Mouse (Mus musculus): ENCODE data around the gene Snx22. TPM values are rescaled to one million over a fixed set of nuclear protein-coding genes. Genes with fewer than 3 reads are reported as not detected.

Snx22 gene
- polyA plus RNA-seq, 1 experiment from 2014 or later: 29.2 TPM

GRCm38 (mm10) chr9:66052731-66053130 lies 16.8 kb downstream of the Snx22 start:
- 79% methylated on average over 1 of the region's 1 CpGs for whole genome bisulfite sequencing (ENCODE audit: insufficient replicate concordance)
- no peaks in the 10 kb centered on the region for H3K27me3 ChIP-seq
- H3K9me3 ChIP-seq (replicated peaks): peaks cover 6% of the 10 kb centered on the region; the same call in 1 of the 2 replicates
- ATAC-seq (ENCODE audit: low read depth) (no peak), DNase-seq (no peak)
- no peak overlapping the region for H3K4me2 ChIP-seq
- no peak overlapping the region for H3K4me3 ChIP-seq (replicated peaks)
- H3K36me3 ChIP-seq: no peaks in the 10 kb centered on the region
- H3K4me1 ChIP-seq (replicated peaks): 0 out of 2 replicates have a peak, but pooled peaks cover 5% of the 10 kb centered on the region
- H3K27ac ChIP-seq: no peak overlapping the region
- no peak overlapping the region for H3K9ac ChIP-seq

GRCm38 (mm10) chr9:66051493-66051892 lies 18.0 kb downstream of the Snx22 start:
- Histone ChIP-seq H3K4me1 (replicated peaks) (0 out of 2 replicates have a peak, but pooled peaks cover 5% of the 10 kb centered on the region), H3K36me3 (no peaks in the 10 kb centered on the region), H3K27ac (no peak overlapping the region), H3K4me2 (no peak overlapping the region), H3K9me3 (replicated peaks) (peaks cover 6% of the 10 kb centered on the region; the same call in 1 of the 2 replicates), H3K27me3 (no peaks in the 10 kb centered on the region), H3K4me3 (replicated peaks) (no peak overlapping the region), H3K9ac (no peak overlapping the region)
- 62% methylated on average over 4 of the region's 4 CpGs for WGBS (ENCODE audit: insufficient replicate concordance)
- ATAC-seq (ENCODE audit: low read depth) (no peak), DNase-seq (no peak)

- Histone ChIP-seq H3K27me3 (no peaks in the 10 kb centered on the region), H3K4me2 (no peak overlapping the region), H3K4me1 (replicated peaks) (0 out of 2 replicates have a peak, but pooled peaks cover 5% of the 10 kb centered on the region), H3K36me3 (no peaks in the 10 kb centered on the region), H3K4me3 (replicated peaks) (no peak overlapping the region), H3K27ac (no peak overlapping the region), H3K9ac (no peak overlapping the region), H3K9me3 (replicated peaks) (peaks cover 6% of the 10 kb centered on the region; the same call in 1 of the 2 replicates)
- no peak for DNase-seq
- ATAC-seq (ENCODE audit: low read depth): no peak
- WGBS (ENCODE audit: insufficient replicate concordance): 72% methylated on average over 6 of the region's 6 CpGs
Observed at GRCm38 (mm10) chr9:66049931-66050601, 19.5 kb downstream of the Snx22 start.

- Histone ChIP-seq H3K36me3 (peaks cover 15% of the 10 kb centered on the region), H3K9ac (no peak overlapping the region), H3K4me3 (replicated peaks) (no peak overlapping the region), H3K27ac (no peak overlapping the region), H3K27me3 (no peaks in the 10 kb centered on the region), H3K9me3 (replicated peaks) (no peaks in the 10 kb centered on the region), H3K4me2 (no peak overlapping the region), H3K4me1 (replicated peaks) (no peaks in the 10 kb centered on the region)
- WGBS (ENCODE audit: insufficient replicate concordance): 79% methylated on average over 3 of the region's 3 CpGs
- ATAC-seq (ENCODE audit: low read depth): no peak
- DNase-seq: no peak
Observed at GRCm38 (mm10) chr9:66043241-66043640, 26.3 kb downstream of the Snx22 start.

- Histone ChIP-seq H3K4me1 (replicated peaks) (no peaks in the 10 kb centered on the region), H3K27ac (no peak overlapping the region), H3K27me3 (no peaks in the 10 kb centered on the region), H3K9ac (no peak overlapping the region), H3K36me3 (peaks cover 19% of the 10 kb centered on the region), H3K9me3 (replicated peaks) (no peaks in the 10 kb centered on the region), H3K4me2 (no peak overlapping the region), H3K4me3 (replicated peaks) (no peak overlapping the region)
- 68% methylated on average over 4 of the region's 4 CpGs for WGBS (ENCODE audit: insufficient replicate concordance)
- ATAC-seq (ENCODE audit: low read depth) (no peak), DNase-seq (no peak)
Observed at GRCm38 (mm10) chr9:66042331-66042730, 27.2 kb downstream of the Snx22 start.

DNA sequence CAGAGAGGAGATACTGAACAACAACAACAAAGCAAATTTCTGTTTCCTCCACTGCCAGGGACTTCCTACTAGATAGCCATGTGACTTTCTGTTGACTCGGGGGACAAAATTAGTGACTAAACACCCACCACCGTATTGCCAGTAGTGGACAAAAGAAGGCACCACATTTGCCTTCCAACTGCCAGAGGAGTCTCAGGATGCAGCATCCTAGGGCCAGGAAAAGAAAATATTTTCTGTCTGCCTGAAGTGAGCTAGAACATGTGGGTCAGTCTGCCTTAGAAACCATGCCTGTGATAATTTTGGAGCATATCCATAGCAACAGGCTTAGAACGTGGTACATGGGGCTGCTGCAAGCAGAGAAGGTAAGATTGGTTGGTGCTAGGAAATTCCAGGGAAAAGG lies 28.7 kb downstream of the Snx22 start:
- H3K4me1 ChIP-seq (replicated peaks): no peaks in the 10 kb centered on the region
- WGBS (ENCODE audit: insufficient replicate concordance): 66% methylated on average over 3 of the region's 3 CpGs
- DNase-seq: no peak

DNA sequence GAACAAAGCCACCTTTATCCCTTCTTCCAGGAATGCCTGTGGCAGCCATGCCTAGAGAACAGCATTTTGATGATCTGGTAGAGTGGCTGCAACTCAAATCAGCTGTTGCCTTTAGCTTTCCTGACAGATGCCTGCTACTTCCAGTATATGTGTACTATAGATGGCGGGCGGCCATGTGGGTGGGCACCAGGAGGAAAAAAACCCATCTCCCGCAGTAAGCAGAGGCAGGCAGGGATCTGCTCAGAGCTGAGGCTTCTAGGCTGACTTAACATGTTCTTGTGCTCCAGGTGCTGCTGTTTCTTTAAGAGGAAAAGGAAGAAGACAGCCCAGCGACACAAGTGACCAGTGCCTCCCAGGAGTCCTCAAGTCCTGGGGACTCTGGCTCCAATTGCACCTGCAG lies 30.2 kb downstream of the Snx22 start:
- Histone ChIP-seq H3K4me1 (replicated peaks) (no peaks in the 10 kb centered on the region), H3K4me2 (no peak overlapping the region), H3K27ac (no peak overlapping the region), H3K27me3 (no peaks in the 10 kb centered on the region), H3K9me3 (replicated peaks) (no peaks in the 10 kb centered on the region), H3K9ac (no peak overlapping the region), H3K4me3 (replicated peaks) (no peak overlapping the region), H3K36me3 (peaks cover 19% of the 10 kb centered on the region)
- WGBS (ENCODE audit: insufficient replicate concordance): 76% methylated on average over 4 of the region's 4 CpGs
- no peak for DNase-seq
- no peak for ATAC-seq (ENCODE audit: low read depth)

More for the DNA sequence above, 28.7 kb downstream of the Snx22 start:
- no peak for ATAC-seq (ENCODE audit: low read depth)
- Histone ChIP-seq H3K9ac (no peak overlapping the region), H3K27me3 (no peaks in the 10 kb centered on the region), H3K9me3 (replicated peaks) (no peaks in the 10 kb centered on the region), H3K27ac (no peak overlapping the region), H3K36me3 (peaks cover 19% of the 10 kb centered on the region), H3K4me3 (replicated peaks) (no peak overlapping the region), H3K4me2 (no peak overlapping the region)

GRCm38 (mm10) chr9:66038581-66038980 lies 30.9 kb downstream of the Snx22 start:
- no peak for DNase-seq
- H3K4me3 ChIP-seq (replicated peaks): no peak overlapping the region
- no peak for ATAC-seq (ENCODE audit: low read depth)
- no peak overlapping the region for H3K27ac ChIP-seq
- H3K9me3 ChIP-seq (replicated peaks): no peaks in the 10 kb centered on the region
- H3K9ac ChIP-seq: no peak overlapping the region
- H3K36me3 ChIP-seq: peaks cover 19% of the 10 kb centered on the region
- WGBS (ENCODE audit: insufficient replicate concordance): 75% methylated on average over 4 of the region's 4 CpGs
- H3K27me3 ChIP-seq: no peaks in the 10 kb centered on the region
- no peak overlapping the region for H3K4me2 ChIP-seq
- no peaks in the 10 kb centered on the region for H3K4me1 ChIP-seq (replicated peaks)

- ATAC-seq (ENCODE audit: low read depth) (no peak), DNase-seq (no peak)
- Histone ChIP-seq H3K36me3 (peaks cover 19% of the 10 kb centered on the region), H3K9me3 (replicated peaks) (no peaks in the 10 kb centered on the region), H3K4me3 (replicated peaks) (no peak overlapping the region), H3K27ac (no peak overlapping the region), H3K4me1 (replicated peaks) (no peaks in the 10 kb centered on the region), H3K9ac (no peak overlapping the region), H3K4me2 (no peak overlapping the region), H3K27me3 (no peaks in the 10 kb centered on the region)
- WGBS (ENCODE audit: insufficient replicate concordance): 85% methylated on average over 4 of the region's 4 CpGs
Observed at GRCm38 (mm10) chr9:66038082-66038481, 31.4 kb downstream of the Snx22 start.

GRCm38 (mm10) chr9:66020601-66021000 lies 48.9 kb downstream of the Snx22 start:
- H3K27me3 ChIP-seq: no peaks in the 10 kb centered on the region
- no peak for DNase-seq
- H3K4me1 ChIP-seq (replicated peaks): no peaks in the 10 kb centered on the region; the same call in 1 of the 2 replicates
- H3K36me3 ChIP-seq: peaks cover 4% of the 10 kb centered on the region; the same call in 1 of the 2 replicates
- ATAC-seq (ENCODE audit: low read depth): no peak
- no peak overlapping the region for H3K9ac ChIP-seq
- H3K27ac ChIP-seq: no peak overlapping the region
- no peak overlapping the region for H3K4me2 ChIP-seq
- H3K9me3 ChIP-seq (replicated peaks): no peaks in the 10 kb centered on the region
- no peak overlapping the region for H3K4me3 ChIP-seq (replicated peaks)
